Mouse (Mus musculus): ENCODE measurements at regions not wholly inside any gene's neighbourhood (a gene's known extent, or its start where the extent isn't known, plus 50 kb on each side); places are given as distances from the start of the nearest gene placed in this dataset.
"Not testable (repeated sequence)": the region's sequence is repeated elsewhere in the genome, so short reads cannot be mapped to it uniquely, and the experiment has no call there.

DNA sequence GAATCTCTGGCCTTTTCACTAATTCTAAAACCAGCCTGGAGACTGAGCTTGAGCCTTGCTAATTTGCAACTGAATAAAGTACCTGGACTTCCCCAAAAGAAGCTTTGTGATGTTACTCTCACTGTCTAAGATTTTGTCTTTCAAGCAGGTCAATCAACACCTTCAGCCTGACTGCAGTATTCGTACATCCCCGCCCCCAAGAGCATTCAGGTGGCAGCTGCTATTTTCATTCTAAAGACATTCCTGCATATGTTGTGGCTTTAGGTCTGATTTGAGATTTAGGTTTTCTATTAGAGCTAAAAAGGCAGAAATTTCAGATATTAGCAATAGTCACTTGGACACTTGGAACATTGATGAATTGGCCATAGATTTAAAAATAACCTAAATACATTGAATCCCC lies 1385.4 kb upstream of the 1700008P02Rik start:
- DNase-seq (ENCODE audit: low spot score in 2 of 2) = not testable (repeated sequence)

DNA sequence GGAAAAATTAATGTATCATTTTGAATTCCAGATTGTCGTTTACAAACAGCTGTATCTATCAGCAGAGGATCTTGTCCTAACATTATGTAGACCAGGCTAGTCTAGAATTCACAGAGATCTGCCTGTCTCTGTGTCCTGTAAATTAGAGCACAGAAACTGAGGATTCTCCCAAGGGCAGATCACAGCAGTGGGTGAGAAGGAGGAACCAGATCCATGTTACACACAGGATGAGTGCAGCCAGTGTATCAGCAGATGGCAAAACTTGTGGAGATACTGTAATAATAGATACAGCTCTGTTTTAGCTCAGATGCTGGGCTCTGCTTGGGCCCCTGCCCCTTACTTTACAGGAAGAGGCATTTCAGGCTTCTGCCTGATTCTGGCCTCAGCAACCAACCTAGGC lies 1384.0 kb upstream of the 1700008P02Rik start:
- no peak for DNase-seq (ENCODE audit: low spot score in 2 of 2)

DNA sequence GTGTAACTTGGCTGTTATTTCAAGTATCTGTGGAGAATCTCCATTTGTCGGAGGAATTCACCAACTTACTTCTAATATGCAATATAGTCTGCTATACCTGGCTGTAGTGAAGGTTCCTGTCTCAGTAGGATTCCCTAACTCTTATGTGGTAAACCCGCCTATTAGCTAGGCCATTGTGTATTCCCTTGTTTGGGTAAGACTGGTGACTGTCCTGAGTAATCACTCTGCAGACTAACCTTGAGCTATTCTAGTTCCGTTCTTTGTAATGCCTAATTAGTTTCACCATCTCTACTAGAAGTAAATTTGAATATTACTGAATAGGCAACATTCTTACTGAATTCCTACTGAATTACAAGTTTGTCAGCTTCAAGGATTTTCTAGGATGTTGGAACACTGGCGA lies 1380.8 kb upstream of the 1700008P02Rik start:
- no peak for DNase-seq (ENCODE audit: low spot score in 2 of 2)

- no peak for DNase-seq (ENCODE audit: low spot score in 2 of 2)
These were observed 1372.1 kb upstream of the 1700008P02Rik start for GRCm38 (mm10) chr3:7992322-7992721.

GRCm38 (mm10) chr3:7973287-7973686 lies 1353.0 kb upstream of the 1700008P02Rik start:
- no peak for DNase-seq (ENCODE audit: low spot score in 2 of 2)

GRCm38 (mm10) chr3:7953911-7954310 lies 1333.7 kb upstream of the 1700008P02Rik start:
- no peak for DNase-seq (ENCODE audit: low spot score in 2 of 2)

GRCm38 (mm10) chr3:7943646-7944381 lies 1323.6 kb upstream of the 1700008P02Rik start:
- DNase-seq (ENCODE audit: low spot score in 2 of 2) = no peak
